Mouse (Mus musculus) right cerebral cortex, adult 2 months (tissue): ENCODE results near the gene Padi2.
A peak's percentile ranks its signal among the peaks of the same experiment; 100 is the strongest.

ENCODE experiments used
- DNase-seq, 2 experiments: peaks; one replicate each; pipeline ENCODE4 v3.0.0; 2021 to 2022; ENCODE audit warnings: low spot score in 2 of 2

Gene Padi2

DNA sequence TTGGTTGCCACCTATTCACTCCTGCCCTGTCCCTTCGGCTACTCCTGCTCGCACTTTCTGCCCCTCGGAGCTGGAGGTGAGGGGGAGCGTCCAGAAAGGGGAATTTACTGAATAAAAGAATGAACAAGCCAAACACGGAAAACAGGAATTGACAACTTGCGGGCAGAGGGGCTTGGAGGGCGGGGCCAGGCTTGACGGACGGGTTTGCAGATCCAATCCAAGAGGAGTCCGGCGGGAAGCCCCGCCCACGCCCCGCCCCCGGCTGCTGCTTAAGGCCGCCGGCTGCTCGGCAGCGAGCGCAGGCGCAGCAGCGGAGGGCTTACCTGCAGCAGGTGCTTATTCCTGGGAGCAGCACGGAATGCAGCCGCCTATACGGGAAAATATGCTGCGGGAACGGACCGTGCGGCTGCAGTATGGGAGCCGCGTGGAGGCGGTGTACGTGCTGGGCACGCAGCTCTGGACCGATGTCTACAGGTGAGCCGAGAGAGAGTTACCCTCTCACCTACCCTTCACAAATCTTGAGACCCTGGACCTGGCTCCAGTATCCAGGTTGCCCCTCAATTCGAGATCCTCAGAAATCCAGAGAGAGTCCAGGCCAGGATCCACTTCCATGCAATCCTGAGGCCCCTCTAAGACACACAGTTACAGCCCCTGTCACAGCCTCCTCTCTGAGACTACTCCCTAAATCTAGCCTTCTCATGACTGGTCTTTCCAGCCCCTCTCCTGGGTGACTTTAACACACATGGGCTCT is at the start of gene Padi2:
Padi2 (plus strand) TSS at position 269 of the 751 bp plus-strand sequence.
- DNase-seq = peak; percentile 51 to 60

DNA sequence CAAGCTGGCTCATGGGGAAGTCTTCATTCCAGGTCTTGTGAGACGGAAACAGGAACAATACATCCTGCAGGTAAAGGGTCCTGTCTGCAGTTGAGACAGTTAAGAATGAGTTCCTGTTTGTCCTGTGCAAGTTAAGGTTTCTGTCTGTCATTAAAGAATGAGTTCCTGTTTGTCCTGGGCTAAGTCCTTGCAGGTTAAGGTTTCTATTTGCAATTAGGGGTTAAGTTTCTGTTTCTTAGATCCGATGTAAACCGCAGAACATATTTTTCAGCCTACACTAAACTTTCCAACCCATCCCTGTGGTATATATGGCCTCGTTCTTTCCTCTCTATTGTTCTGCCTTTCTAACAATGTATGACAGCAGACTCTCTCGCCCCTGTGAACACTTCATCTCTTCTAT is 49.1 kb upstream of the Padi2 start:
- no peak for DNase-seq

DNA sequence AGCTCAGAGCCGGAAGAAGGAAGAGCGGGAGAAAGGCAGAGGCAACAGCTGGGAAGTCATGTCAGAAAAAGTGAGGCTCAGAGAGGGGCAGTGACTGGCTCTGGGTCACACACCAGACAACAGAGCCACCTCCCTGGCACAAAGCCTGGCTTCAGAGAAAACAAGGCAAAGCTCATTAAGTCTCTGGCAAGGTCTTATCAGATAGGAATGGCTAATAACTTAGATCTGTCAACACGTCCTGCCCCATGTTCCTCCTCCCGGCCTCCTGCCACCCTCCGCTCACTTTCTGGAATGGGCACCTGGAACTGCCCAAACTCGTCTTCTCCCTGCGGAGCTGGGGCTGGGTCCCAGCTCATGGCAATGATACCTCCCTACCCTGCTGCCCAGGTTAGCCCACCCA is 48.3 kb upstream of the Padi2 start:
- DNase-seq = no peak

DNA sequence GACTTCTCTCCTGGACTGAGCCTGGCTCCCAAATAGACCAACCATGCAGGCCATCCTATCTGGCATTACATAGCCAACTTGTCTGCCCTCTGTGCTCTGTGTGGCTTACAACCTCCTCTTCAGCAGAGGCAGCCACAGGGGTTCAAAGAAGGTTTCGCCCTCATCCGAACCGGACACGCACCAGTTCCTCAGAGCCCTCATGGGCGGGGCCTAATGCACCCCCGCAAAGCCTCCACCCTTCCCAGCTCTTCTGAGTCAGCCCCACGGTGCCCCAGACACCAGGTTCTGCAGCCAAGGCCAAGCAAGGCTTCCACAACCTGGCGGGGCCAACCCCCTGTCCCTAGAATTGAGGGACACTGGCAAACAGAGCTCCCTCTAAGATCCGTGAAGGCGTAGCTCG is 46.9 kb upstream of the Padi2 start:
- DNase-seq = no peak

DNA sequence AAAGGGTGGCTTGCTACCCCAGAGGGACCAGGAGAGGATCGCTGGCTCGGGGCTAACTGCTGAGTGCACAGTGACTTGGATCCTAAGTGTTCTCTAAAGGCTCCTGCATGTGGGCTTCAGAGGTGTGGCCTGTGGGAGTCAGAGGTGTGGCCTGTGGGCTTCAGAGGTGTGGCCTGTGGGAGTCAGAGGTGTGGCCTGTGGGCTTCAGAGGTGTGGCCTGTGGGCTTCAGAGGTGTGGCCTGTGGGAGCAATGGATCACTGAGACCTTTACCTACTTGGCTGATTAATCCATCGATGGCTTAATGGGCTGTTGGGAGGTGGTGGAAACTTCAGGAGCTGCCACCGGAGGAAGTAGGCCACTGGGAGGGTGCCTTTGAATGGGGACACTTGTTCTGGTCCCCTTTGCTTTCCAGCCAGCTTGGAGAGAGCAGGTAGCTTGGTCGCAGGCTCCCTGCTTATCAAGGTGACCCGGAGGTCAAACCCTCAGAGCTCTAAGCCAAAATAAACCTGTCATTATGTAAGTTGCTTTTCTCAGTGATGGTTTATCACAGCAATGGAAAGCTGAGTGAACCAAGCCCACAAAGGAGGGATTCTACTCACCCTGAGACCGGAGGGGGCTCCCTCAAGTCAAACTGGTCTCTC is 45.9 kb upstream of the Padi2 start:
- DNase-seq = no peak

- DNase-seq = no peak
Measured at GRCm38 (mm10) chr4:140860767-140861147, 45.4 kb upstream of the Padi2 start.

GRCm38 (mm10) chr4:140862036-140862650 is 44.0 kb upstream of the Padi2 start:
- DNase-seq = no peak

DNA sequence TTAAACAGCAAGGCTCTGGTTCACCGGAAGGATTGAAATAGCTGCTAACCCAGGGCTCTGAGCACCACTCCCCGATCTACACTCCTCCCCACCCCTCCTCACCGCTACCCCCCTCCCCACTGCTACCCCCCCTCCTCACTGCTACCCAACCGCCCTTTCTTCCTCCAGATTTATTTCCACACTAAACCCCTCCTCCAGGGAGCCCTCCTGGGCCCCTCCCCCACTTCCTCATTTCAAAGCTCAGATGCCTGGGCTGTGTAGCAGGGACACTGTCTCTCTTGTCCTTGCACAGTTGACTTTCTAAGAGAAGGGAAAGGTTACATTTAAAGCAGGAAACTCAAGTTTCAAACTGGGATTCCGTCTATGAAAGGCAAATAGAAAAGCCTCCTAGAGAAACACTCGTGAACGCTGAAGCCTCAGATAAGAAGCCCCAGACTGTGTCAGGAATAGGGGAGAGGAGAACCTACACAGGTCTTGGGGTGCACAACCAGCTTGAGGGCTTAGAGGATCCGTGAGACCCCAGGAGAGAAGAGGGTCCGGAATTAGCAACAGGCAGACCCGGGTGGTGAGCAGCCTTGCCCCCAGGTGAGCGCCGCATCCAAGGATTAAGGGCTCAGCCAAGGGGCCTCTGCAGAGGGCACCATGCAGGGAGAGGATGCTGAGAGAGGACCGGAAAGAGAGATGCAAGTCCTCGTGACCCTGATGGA is 37.5 kb upstream of the Padi2 start:
- DNase-seq = no peak

- DNase-seq = no peak
Measured at GRCm38 (mm10) chr4:140869945-140870344, 36.2 kb upstream of the Padi2 start.

- no peak for DNase-seq
Measured at GRCm38 (mm10) chr4:140870876-140871275, 35.3 kb upstream of the Padi2 start.

DNA sequence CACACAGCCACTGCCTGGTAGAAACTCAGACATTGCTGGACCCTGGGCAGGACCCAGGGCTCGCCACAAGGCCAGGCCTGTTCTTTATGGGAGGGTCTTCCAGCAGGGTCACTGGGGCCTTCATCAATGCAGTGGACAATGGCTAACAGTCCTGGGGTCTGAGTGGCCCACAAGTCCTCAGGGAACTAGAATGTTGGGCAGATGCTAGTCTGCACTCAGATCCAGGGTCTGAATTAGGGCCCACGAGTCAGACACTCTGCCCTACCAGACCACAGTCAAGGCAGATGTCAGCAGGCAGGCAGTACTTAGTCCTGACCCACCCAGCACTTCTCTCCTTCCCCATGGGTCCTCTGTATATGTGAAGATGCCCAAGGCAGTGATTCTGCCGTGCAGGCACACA is 34.8 kb upstream of the Padi2 start:
- DNase-seq = no peak

DNA sequence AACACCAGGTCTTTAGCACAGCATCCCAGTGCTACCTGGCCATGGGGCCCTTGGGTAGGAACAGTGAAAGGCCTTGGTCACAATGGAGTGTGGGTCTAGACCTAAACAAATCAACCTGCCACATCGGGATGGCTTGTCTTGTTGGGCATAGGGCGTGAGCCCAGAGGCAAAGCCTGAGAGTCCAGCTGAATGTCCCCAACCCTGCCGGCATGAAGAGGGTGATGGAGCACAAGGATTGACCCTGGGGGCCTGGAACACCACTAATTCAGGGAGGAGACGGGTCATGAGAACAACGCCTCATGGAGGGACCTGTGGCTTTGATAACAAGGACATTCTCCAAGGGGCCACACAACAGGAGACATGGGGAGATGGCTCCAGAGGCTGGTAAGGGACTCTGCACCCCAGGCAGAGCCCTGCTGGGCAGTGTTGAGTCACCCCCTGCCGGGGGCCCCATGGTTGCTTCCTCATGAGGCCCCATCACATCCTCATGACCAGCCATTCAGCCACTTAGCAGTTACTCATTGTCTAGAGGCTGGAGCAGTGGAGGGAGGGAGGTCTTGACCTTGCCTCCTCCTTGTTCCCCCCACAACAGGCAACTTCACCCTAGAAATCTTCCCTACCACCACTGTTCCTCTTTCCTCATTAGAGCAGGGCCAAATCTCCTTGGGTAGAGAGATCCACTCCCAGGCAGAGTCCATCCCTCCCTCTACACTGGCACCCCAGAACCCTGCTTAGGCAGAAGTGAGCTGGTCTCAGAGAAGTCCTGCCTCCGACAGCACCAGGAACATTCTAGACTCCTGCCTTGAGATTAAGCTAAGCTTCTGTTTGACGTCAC is 34.1 kb upstream of the Padi2 start:
- no peak for DNase-seq

DNA sequence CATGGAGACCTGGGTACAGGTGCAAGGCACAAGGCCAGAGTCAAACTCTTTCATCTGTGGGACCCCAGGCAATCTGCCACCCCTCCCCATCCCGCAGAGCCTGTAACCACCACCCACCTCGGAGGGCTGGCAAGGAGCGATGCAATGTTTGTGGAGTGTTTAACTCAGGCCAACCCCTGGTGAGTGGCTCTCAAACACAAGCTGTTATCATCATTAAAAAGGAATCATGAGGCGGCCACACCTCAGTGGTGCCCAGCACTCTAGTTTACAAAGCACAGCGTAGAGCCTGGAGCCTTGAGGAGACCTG is 33.5 kb upstream of the Padi2 start:
- DNase-seq = no peak

GRCm38 (mm10) chr4:140873011-140873410 is 33.1 kb upstream of the Padi2 start:
- no peak for DNase-seq

GRCm38 (mm10) chr4:140876161-140876560 is 30.0 kb upstream of the Padi2 start:
- DNase-seq = no peak

GRCm38 (mm10) chr4:140876681-140877080 is 29.5 kb upstream of the Padi2 start:
- DNase-seq = no peak

- no peak for DNase-seq
Measured at GRCm38 (mm10) chr4:140877441-140877840, 28.7 kb upstream of the Padi2 start.

GRCm38 (mm10) chr4:140878655-140879054 is 27.5 kb upstream of the Padi2 start:
- no peak for DNase-seq

GRCm38 (mm10) chr4:140879116-140879515 is 27.0 kb upstream of the Padi2 start:
- DNase-seq = no peak

DNA sequence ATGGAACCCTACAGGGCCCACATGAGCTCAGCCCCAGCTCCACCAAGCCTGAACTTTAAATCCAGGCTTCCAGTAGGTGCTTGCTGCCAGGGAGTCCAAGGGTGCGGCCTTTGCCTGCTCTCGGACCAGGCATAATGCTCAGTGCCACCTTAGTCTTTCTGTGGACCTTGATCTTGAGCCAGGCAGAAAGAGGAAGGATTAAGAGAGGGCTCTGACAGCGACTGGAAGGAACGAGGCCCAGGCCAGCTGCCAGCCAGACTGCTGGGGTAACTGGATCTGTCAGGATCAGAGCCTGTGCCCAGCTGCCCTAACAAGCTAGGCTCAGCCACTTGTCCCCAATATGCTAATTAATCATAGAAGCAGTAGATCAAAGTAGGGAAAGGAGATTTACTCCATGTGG is 26.4 kb upstream of the Padi2 start:
- peak; percentile 16 to 46 for DNase-seq

GRCm38 (mm10) chr4:140880207-140880606 is 25.9 kb upstream of the Padi2 start:
- DNase-seq = no peak
